Mouse (Mus musculus) MEL (cell line): ENCODE data around the gene Mrpl58.

Source experiments
- CTCF ChIP-seq, 3 experiments: IDR thresholded peaks in 2 of 3; conservative IDR thresholded peaks in 1 of 3; 2 replicates each; pipeline ENCODE4 v1.5.1; 2011 to 2012; ENCODE audit warnings: low read length in 3 of 3, low read depth in 2 of 3, mild to moderate bottlenecking in 2 of 3, improper control_type of control experiment in 1 of 3, inconsistent platforms in 1 of 3, mixed read lengths in 1 of 3, moderate library complexity in 1 of 3; ENCODE audit not compliant: control insufficient read depth in 1 of 3, insufficient read depth in 1 of 3, poor library complexity in 1 of 3, severe bottlenecking in 1 of 3
- ETS1 ChIP-seq: IDR thresholded peaks from 2 replicates; pipeline ENCODE4 v1.6.1; 2012; ENCODE audit warnings: low read depth, mild to moderate bottlenecking, inconsistent platforms, low read length, improper control_type of control experiment, moderate library complexity
- JUND ChIP-seq: IDR thresholded peaks from 2 replicates; pipeline ENCODE4 v1.6.1; 2011; ENCODE audit warnings: low read depth, mild to moderate bottlenecking, improper control_type of control experiment, low read length
- MYC ChIP-seq: IDR thresholded peaks from 2 replicates; pipeline ENCODE4 v1.6.1; 2011; ENCODE audit warnings: low read depth, mild to moderate bottlenecking, low read length, improper control_type of control experiment, moderate library complexity
- POLR2AphosphoS2 ChIP-seq: IDR thresholded peaks from 2 replicates; pipeline ENCODE4 v1.6.1; 2011; ENCODE audit warnings: low read length, improper control_type of control experiment

- TF ChIP-seq CTCF (IDR thresholded peaks at IDR 0.05 in 2 of 3, conservative IDR thresholded peaks at IDR 0.05 in 1 of 3; ENCODE audit: control insufficient read depth in 1 of 3, insufficient read depth in 1 of 3, low read depth in 2 of 3, low read length in 3 of 3, poor library complexity in 1 of 3, severe bottlenecking in 1 of 3), result no peak
- peak; percentile 73 for TF ChIP-seq ETS1
- TF ChIP-seq MYC, result 0 out of 2 replicates have a peak, but pooled peaks have one; percentile 19
- no peak for TF ChIP-seq JUND
- no peak for TF ChIP-seq POLR2AphosphoS2
These were observed 34.1 kb downstream of the Mrpl58 start for GRCm38 (mm10) chr11:115437571-115438122.
